Mouse (Mus musculus) heart, postnatal 0 days (tissue): ENCODE measurements around the gene Tigit.

ENCODE experiments used
- CTCF ChIP-seq: IDR thresholded peaks from 2 replicates; pipeline ENCODE4 v1.5.1; 2016; ENCODE audit warnings: antibody characterized with exemption, control low read depth, low read depth
- EP300 ChIP-seq: IDR thresholded peaks from 2 replicates; pipeline ENCODE4 v1.6.1; 2016; ENCODE audit warnings: antibody characterized with exemption, low read depth

GRCm38 (mm10) chr16:43694104-43694503, 30.2 kb upstream of the Tigit start:
- TF ChIP-seq CTCF (no peak), EP300 (no peak)
